Mouse (Mus musculus): ENCODE measurements around the gene Gabbr2. TPM values are rescaled to one million over a fixed set of nuclear protein-coding genes. Genes with fewer than 3 reads are reported as not detected.

The Gabbr2 gene
- polyA plus RNA-seq, 1 experiment from 2014 or later: 13.3 TPM

DNA sequence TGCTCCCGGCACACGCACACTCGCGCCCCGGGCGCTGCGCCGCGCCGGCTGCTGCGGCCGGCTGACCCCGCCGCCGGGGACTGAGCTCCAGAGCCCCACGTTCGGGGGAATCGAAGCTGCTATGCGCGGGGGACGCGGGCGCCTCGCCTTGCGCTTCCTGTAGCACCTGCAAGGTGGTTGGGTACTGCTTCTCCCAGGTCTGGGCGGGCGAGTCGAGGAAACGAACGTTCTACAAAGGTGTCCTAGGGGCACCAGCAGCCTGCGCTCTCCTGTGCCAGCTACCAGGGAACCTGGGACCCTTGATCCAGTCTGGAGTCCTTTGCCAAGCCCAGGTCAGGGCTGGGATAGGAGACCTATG, 265 bp upstream of the Gabbr2 start:
- peak overlapping the region; percentile 75 for H3K4me3 ChIP-seq (ENCODE audit: low read length)
- peak overlapping the region; percentile 92 for H3K27ac ChIP-seq (ENCODE audit: low read depth, low read length)
- WGBS: 3% methylated on average over 30 of the region's 31 CpGs
- no peaks in the 10 kb centered on the region for H3K36me3 ChIP-seq (ENCODE audit: control insufficient read depth, insufficient read depth, low read length)
- ATAC-seq: peak; percentile 10
- peaks cover 22% of the 10 kb centered on the region for H3K4me1 ChIP-seq (ENCODE audit: control insufficient read depth, insufficient read depth, low read depth, low read length)
- H3K9me3 ChIP-seq (ENCODE audit: control insufficient read depth, low read length): no peaks in the 10 kb centered on the region
- H3K9ac ChIP-seq (ENCODE audit: low read depth, low read length): peak overlapping the region; percentile 91
- H3K27me3 ChIP-seq (replicated peaks; ENCODE audit: control insufficient read depth, insufficient read depth, low read length): no peaks in the 10 kb centered on the region; the same call in 1 of the 2 replicates
- peak overlapping the region; percentile 65 for H3K4me2 ChIP-seq (ENCODE audit: low read length)

DNA sequence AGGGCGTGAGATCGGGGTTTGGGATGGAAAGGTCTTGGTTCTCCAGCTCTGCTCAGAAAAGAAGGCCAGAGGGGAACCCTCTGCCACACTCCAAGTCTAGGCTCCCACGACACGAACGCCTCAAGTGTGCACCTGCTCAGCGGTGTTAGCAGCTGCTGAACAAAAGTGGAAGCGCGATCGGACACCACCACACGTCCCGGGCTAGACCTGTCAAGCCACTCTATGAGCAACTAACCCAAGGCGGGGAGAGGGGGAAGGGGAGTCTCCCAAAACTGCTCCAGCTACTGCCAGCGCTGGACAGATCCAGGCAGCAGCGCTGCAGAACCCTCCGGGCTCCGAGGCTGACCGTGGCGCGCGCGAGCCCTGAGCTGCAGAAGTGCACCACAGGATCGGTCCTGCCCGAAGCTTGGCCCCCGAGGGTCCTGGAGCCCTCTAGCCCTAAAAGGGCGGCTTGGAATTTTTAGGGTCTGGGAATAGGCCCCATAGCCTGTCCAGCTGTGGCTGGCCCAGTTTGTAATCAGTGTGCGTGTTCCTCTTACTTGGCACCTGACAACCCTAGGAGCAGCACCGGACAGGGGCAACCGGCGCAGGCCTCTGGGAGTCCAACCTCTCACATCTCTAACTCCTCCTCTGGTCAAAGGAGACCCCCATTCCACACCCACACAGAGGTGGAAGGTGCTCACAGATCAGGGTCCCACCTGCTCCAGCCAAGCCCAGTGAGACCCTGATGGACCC, 1.2 kb downstream of the Gabbr2 start:
- no peaks in the 10 kb centered on the region; the same call in 1 of the 2 replicates for H3K27me3 ChIP-seq (replicated peaks; ENCODE audit: control insufficient read depth, insufficient read depth, low read length)
- no peaks in the 10 kb centered on the region for H3K9me3 ChIP-seq (ENCODE audit: control insufficient read depth, low read length)
- 2% methylated on average over 29 of the region's 29 CpGs for WGBS
- no peaks in the 10 kb centered on the region for H3K36me3 ChIP-seq (ENCODE audit: control insufficient read depth, insufficient read depth, low read length)
- peak overlapping the region; percentile 75 for H3K4me3 ChIP-seq (ENCODE audit: low read length)
- peaks cover 28% of the 10 kb centered on the region for H3K4me1 ChIP-seq (ENCODE audit: control insufficient read depth, insufficient read depth, low read depth, low read length)
- peak overlapping the region; percentile 92 for H3K27ac ChIP-seq (ENCODE audit: low read depth, low read length)
- peak overlapping the region; percentile 65 for H3K4me2 ChIP-seq (ENCODE audit: low read length)
- ATAC-seq: peak; percentile 28
- peak overlapping the region; percentile 91 for H3K9ac ChIP-seq (ENCODE audit: low read depth, low read length)

DNA sequence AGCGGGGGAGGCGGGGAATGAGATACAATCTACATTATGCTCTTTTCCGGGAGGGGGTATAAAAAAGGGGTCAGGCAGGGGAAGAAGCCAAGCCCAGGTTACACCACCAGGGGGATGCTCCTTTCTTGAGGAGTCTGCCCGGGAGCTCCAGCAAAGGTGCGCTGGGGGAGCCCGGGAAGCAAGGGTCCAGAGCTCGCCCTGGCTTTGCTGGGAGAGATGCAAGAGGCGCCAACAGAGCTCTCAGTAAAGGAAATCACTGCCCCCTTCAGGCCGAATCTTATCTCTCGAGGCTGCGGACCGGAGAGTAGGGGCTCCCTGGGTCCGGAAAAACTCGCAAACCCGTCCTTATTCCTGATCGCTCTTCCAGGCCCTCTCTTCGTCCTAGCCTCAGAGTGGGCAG, 1.8 kb downstream of the Gabbr2 start:
- Histone ChIP-seq H3K27me3 (replicated peaks; ENCODE audit: control insufficient read depth, insufficient read depth, low read length) (no peaks in the 10 kb centered on the region; the same call in 1 of the 2 replicates), H3K4me1 (ENCODE audit: control insufficient read depth, insufficient read depth, low read depth, low read length) (peaks cover 28% of the 10 kb centered on the region), H3K27ac (ENCODE audit: low read depth, low read length) (peak overlapping the region; percentile 92), H3K9ac (ENCODE audit: low read depth, low read length) (peak overlapping the region; percentile 91), H3K36me3 (ENCODE audit: control insufficient read depth, insufficient read depth, low read length) (no peaks in the 10 kb centered on the region), H3K4me2 (ENCODE audit: low read length) (peak overlapping the region; percentile 65), H3K9me3 (ENCODE audit: control insufficient read depth, low read length) (no peaks in the 10 kb centered on the region), H3K4me3 (ENCODE audit: low read length) (peak overlapping the region; percentile 75)
- 1% methylated on average over 17 of the region's 17 CpGs for WGBS
- ATAC-seq: peak; percentile 76

DNA sequence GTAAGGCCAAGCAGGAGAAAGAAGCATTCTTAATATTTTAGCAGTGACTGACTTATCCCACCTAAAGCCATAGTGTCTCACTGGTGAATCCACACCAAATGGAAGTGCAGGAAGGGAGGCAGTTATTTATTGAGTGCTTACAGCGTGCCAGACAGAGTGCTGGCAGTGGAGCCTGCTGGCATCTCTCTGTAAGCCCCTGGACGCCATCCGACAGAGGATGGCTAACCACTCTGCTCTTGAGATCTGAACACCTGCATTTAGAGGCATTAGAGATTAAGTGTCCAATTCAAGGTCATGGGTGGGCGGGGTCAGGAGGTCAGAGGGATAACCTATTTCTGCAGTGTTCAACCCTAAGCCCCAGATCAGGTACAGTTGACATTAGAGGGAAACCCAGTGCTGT, 2.8 kb downstream of the Gabbr2 start:
- Histone ChIP-seq H3K27ac (ENCODE audit: low read depth, low read length) (no peak overlapping the region), H3K27me3 (replicated peaks; ENCODE audit: control insufficient read depth, insufficient read depth, low read length) (no peaks in the 10 kb centered on the region; the same call in 1 of the 2 replicates), H3K9me3 (ENCODE audit: control insufficient read depth, low read length) (no peaks in the 10 kb centered on the region), H3K4me1 (ENCODE audit: control insufficient read depth, insufficient read depth, low read depth, low read length) (peaks cover 28% of the 10 kb centered on the region), H3K36me3 (ENCODE audit: control insufficient read depth, insufficient read depth, low read length) (no peaks in the 10 kb centered on the region), H3K4me2 (ENCODE audit: low read length) (peak overlapping the region; percentile 65), H3K9ac (ENCODE audit: low read depth, low read length) (peak overlapping the region; percentile 91; the same call in 1 of the 2 replicates), H3K4me3 (ENCODE audit: low read length) (no peak overlapping the region)
- WGBS: 63% methylated on average over 4 of the region's 4 CpGs
- no peak for ATAC-seq

GRCm38 (mm10) chr4:46988257-46988656, 3.4 kb downstream of the Gabbr2 start:
- Histone ChIP-seq H3K4me2 (ENCODE audit: low read length) (no peak overlapping the region; the same call in 1 of the 2 replicates), H3K36me3 (ENCODE audit: control insufficient read depth, insufficient read depth, low read length) (no peaks in the 10 kb centered on the region), H3K27me3 (replicated peaks; ENCODE audit: control insufficient read depth, insufficient read depth, low read length) (no peaks in the 10 kb centered on the region; the same call in 1 of the 2 replicates)

GRCm38 (mm10) chr4:46987809-46988208, 3.9 kb downstream of the Gabbr2 start:
- H3K4me3 ChIP-seq (ENCODE audit: low read length): no peak overlapping the region
- H3K36me3 ChIP-seq (ENCODE audit: control insufficient read depth, insufficient read depth, low read length): no peaks in the 10 kb centered on the region
- peaks cover 28% of the 10 kb centered on the region for H3K4me1 ChIP-seq (ENCODE audit: control insufficient read depth, insufficient read depth, low read depth, low read length)
- H3K27ac ChIP-seq (ENCODE audit: low read depth, low read length): no peak overlapping the region
- H3K27me3 ChIP-seq (replicated peaks; ENCODE audit: control insufficient read depth, insufficient read depth, low read length): no peaks in the 10 kb centered on the region; the same call in 1 of the 2 replicates
- H3K9me3 ChIP-seq (ENCODE audit: control insufficient read depth, low read length): no peaks in the 10 kb centered on the region
- WGBS: 93% methylated on average over 6 of the region's 6 CpGs
- ATAC-seq: no peak
- H3K9ac ChIP-seq (ENCODE audit: low read depth, low read length): no peak overlapping the region
- H3K4me2 ChIP-seq (ENCODE audit: low read length): no peak overlapping the region

More at GRCm38 (mm10) chr4:46988257-46988656, 3.4 kb downstream of the Gabbr2 start:
- H3K4me3 ChIP-seq (ENCODE audit: low read length): no peak overlapping the region
- ATAC-seq: no peak
- H3K9ac ChIP-seq (ENCODE audit: low read depth, low read length): no peak overlapping the region
- no peaks in the 10 kb centered on the region for H3K9me3 ChIP-seq (ENCODE audit: control insufficient read depth, low read length)
- H3K27ac ChIP-seq (ENCODE audit: low read depth, low read length): 0 out of 2 replicates have a peak overlapping the region, but pooled peaks have one; percentile 41
- H3K4me1 ChIP-seq (ENCODE audit: control insufficient read depth, insufficient read depth, low read depth, low read length): peaks cover 28% of the 10 kb centered on the region
- 69% methylated on average over 3 of the region's 3 CpGs for WGBS

GRCm38 (mm10) chr4:46986054-46986453, 5.6 kb downstream of the Gabbr2 start:
- H3K4me1 ChIP-seq (ENCODE audit: control insufficient read depth, insufficient read depth, low read depth, low read length): peaks cover 18% of the 10 kb centered on the region
- H3K27ac ChIP-seq (ENCODE audit: low read depth, low read length): no peak overlapping the region
- no peak for ATAC-seq
- H3K9ac ChIP-seq (ENCODE audit: low read depth, low read length): no peak overlapping the region
- H3K9me3 ChIP-seq (ENCODE audit: control insufficient read depth, low read length): no peaks in the 10 kb centered on the region
- H3K4me3 ChIP-seq (ENCODE audit: low read length): no peak overlapping the region
- no peaks in the 10 kb centered on the region for H3K27me3 ChIP-seq (replicated peaks; ENCODE audit: control insufficient read depth, insufficient read depth, low read length)
- H3K4me2 ChIP-seq (ENCODE audit: low read length): no peak overlapping the region
- H3K36me3 ChIP-seq (ENCODE audit: control insufficient read depth, insufficient read depth, low read length): no peaks in the 10 kb centered on the region

- Histone ChIP-seq H3K4me1 (ENCODE audit: control insufficient read depth, insufficient read depth, low read depth, low read length) (peaks cover 6% of the 10 kb centered on the region), H3K4me3 (ENCODE audit: low read length) (no peak overlapping the region), H3K4me2 (ENCODE audit: low read length) (no peak overlapping the region), H3K36me3 (ENCODE audit: control insufficient read depth, insufficient read depth, low read length) (no peaks in the 10 kb centered on the region), H3K9ac (ENCODE audit: low read depth, low read length) (no peak overlapping the region), H3K9me3 (ENCODE audit: control insufficient read depth, low read length) (no peaks in the 10 kb centered on the region), H3K27ac (ENCODE audit: low read depth, low read length) (no peak overlapping the region), H3K27me3 (replicated peaks; ENCODE audit: control insufficient read depth, insufficient read depth, low read length) (no peaks in the 10 kb centered on the region)
- 70% methylated on average over 5 of the region's 5 CpGs for WGBS
- no peak for ATAC-seq
Measured at GRCm38 (mm10) chr4:46982912-46983311, 8.8 kb downstream of the Gabbr2 start.

GRCm38 (mm10) chr4:46982094-46982493, 9.6 kb downstream of the Gabbr2 start:
- H3K4me3 ChIP-seq (ENCODE audit: low read length): no peak overlapping the region
- WGBS: 84% methylated on average over 4 of the region's 4 CpGs
- peaks cover 6% of the 10 kb centered on the region for H3K4me1 ChIP-seq (ENCODE audit: control insufficient read depth, insufficient read depth, low read depth, low read length)
- no peaks in the 10 kb centered on the region for H3K9me3 ChIP-seq (ENCODE audit: control insufficient read depth, low read length)
- no peak overlapping the region for H3K4me2 ChIP-seq (ENCODE audit: low read length)
- H3K27ac ChIP-seq (ENCODE audit: low read depth, low read length): no peak overlapping the region
- H3K9ac ChIP-seq (ENCODE audit: low read depth, low read length): no peak overlapping the region
- H3K36me3 ChIP-seq (ENCODE audit: control insufficient read depth, insufficient read depth, low read length): no peaks in the 10 kb centered on the region
- no peaks in the 10 kb centered on the region for H3K27me3 ChIP-seq (replicated peaks; ENCODE audit: control insufficient read depth, insufficient read depth, low read length)
- no peak for ATAC-seq
